Mouse (Mus musculus): ENCODE measurements around the gene Arid1b. TPM values are rescaled to one million over a fixed set of nuclear protein-coding genes. Genes with fewer than 3 reads are reported as not detected.

Arid1b gene
- polyA plus RNA-seq, 1 experiment = 2.6 TPM

GRCm38 (mm10) chr17:5194157-5194916, 200.2 kb downstream of the Arid1b start:
- H3K4me1 ChIP-seq (ENCODE audit: control insufficient read depth) = peaks cover 78% of the 10 kb centered on the region
- H3K9me3 ChIP-seq (ENCODE audit: control insufficient read depth, low read length) = no peaks in the 10 kb centered on the region
- TF ChIP-seq GATA1 (IDR thresholded peaks at IDR 0.05; ENCODE audit: low read length) = no peak
- H3K36me3 ChIP-seq (ENCODE audit: control insufficient read depth) = no peaks in the 10 kb centered on the region
- no peaks in the 10 kb centered on the region for H3K27me3 ChIP-seq (ENCODE audit: control insufficient read depth)
- H3K4me3 ChIP-seq (replicated peaks) = no peak overlapping the region

GRCm38 (mm10) chr17:5195397-5195796, 201.3 kb downstream of the Arid1b start:
- H3K4me3 ChIP-seq (replicated peaks) = no peak overlapping the region
- TF ChIP-seq GATA1 (IDR thresholded peaks at IDR 0.05; ENCODE audit: low read length) (no peak), TAL1 (IDR thresholded peaks at IDR 0.05; ENCODE audit: low read length) (no peak)
- H3K36me3 ChIP-seq (ENCODE audit: control insufficient read depth) = no peaks in the 10 kb centered on the region
- no peaks in the 10 kb centered on the region for H3K27me3 ChIP-seq (ENCODE audit: control insufficient read depth)
- peaks cover 68% of the 10 kb centered on the region for H3K4me1 ChIP-seq (ENCODE audit: control insufficient read depth)
- H3K9me3 ChIP-seq (ENCODE audit: control insufficient read depth, low read length) = no peaks in the 10 kb centered on the region

- no peak for TF ChIP-seq GATA1 (IDR thresholded peaks at IDR 0.05; ENCODE audit: low read length)
- no peak for TF ChIP-seq TAL1 (IDR thresholded peaks at IDR 0.05; ENCODE audit: low read length)
- no peaks in the 10 kb centered on the region for H3K9me3 ChIP-seq (ENCODE audit: control insufficient read depth, low read length)
- no peaks in the 10 kb centered on the region for H3K36me3 ChIP-seq (ENCODE audit: control insufficient read depth)
- H3K27me3 ChIP-seq (ENCODE audit: control insufficient read depth) = no peaks in the 10 kb centered on the region
- peaks cover 62% of the 10 kb centered on the region for H3K4me1 ChIP-seq (ENCODE audit: control insufficient read depth)
- H3K4me3 ChIP-seq (replicated peaks) = no peak overlapping the region
These were observed 201.9 kb downstream of the Arid1b start for GRCm38 (mm10) chr17:5196005-5196404.

GRCm38 (mm10) chr17:5196508-5196907, 202.4 kb downstream of the Arid1b start:
- Histone ChIP-seq H3K4me1 (ENCODE audit: control insufficient read depth) (peaks cover 57% of the 10 kb centered on the region), H3K27me3 (ENCODE audit: control insufficient read depth) (no peaks in the 10 kb centered on the region), H3K9me3 (ENCODE audit: control insufficient read depth, low read length) (no peaks in the 10 kb centered on the region), H3K4me3 (replicated peaks) (no peak overlapping the region), H3K36me3 (ENCODE audit: control insufficient read depth) (no peaks in the 10 kb centered on the region)
- TF ChIP-seq GATA1 (IDR thresholded peaks at IDR 0.05; ENCODE audit: low read length) (no peak), TAL1 (IDR thresholded peaks at IDR 0.05; ENCODE audit: low read length) (no peak)

- H3K4me3 ChIP-seq (replicated peaks) = no peak overlapping the region
- peaks cover 53% of the 10 kb centered on the region for H3K4me1 ChIP-seq (ENCODE audit: control insufficient read depth)
- TF ChIP-seq TAL1 (IDR thresholded peaks at IDR 0.05; ENCODE audit: low read length) (no peak), GATA1 (IDR thresholded peaks at IDR 0.05; ENCODE audit: low read length) (no peak)
- no peaks in the 10 kb centered on the region for H3K9me3 ChIP-seq (ENCODE audit: control insufficient read depth, low read length)
- no peaks in the 10 kb centered on the region for H3K36me3 ChIP-seq (ENCODE audit: control insufficient read depth)
- no peaks in the 10 kb centered on the region for H3K27me3 ChIP-seq (ENCODE audit: control insufficient read depth)
These were observed 203.0 kb downstream of the Arid1b start for GRCm38 (mm10) chr17:5197083-5197482.

GRCm38 (mm10) chr17:5197765-5198164, 203.6 kb downstream of the Arid1b start:
- no peaks in the 10 kb centered on the region for H3K36me3 ChIP-seq (ENCODE audit: control insufficient read depth)
- TF ChIP-seq TAL1 (IDR thresholded peaks at IDR 0.05; ENCODE audit: low read length) (no peak), GATA1 (IDR thresholded peaks at IDR 0.05; ENCODE audit: low read length) (no peak)

GRCm38 (mm10) chr17:5198252-5198651, 204.1 kb downstream of the Arid1b start:
- Histone ChIP-seq H3K4me1 (ENCODE audit: control insufficient read depth) (peaks cover 54% of the 10 kb centered on the region), H3K27me3 (ENCODE audit: control insufficient read depth) (no peaks in the 10 kb centered on the region), H3K9me3 (ENCODE audit: control insufficient read depth, low read length) (no peaks in the 10 kb centered on the region), H3K36me3 (ENCODE audit: control insufficient read depth) (no peaks in the 10 kb centered on the region), H3K4me3 (replicated peaks) (no peak overlapping the region)
- TF ChIP-seq TAL1 (IDR thresholded peaks at IDR 0.05; ENCODE audit: low read length) (no peak), GATA1 (IDR thresholded peaks at IDR 0.05; ENCODE audit: low read length) (no peak)

More at GRCm38 (mm10) chr17:5197765-5198164, 203.6 kb downstream of the Arid1b start:
- Histone ChIP-seq H3K9me3 (ENCODE audit: control insufficient read depth, low read length) (no peaks in the 10 kb centered on the region), H3K4me1 (ENCODE audit: control insufficient read depth) (peaks cover 52% of the 10 kb centered on the region), H3K27me3 (ENCODE audit: control insufficient read depth) (no peaks in the 10 kb centered on the region), H3K4me3 (replicated peaks) (no peak overlapping the region)

- no peaks in the 10 kb centered on the region for H3K9me3 ChIP-seq (ENCODE audit: control insufficient read depth, low read length)
- TF ChIP-seq GATA1 (IDR thresholded peaks at IDR 0.05; ENCODE audit: low read length) (no peak), TAL1 (IDR thresholded peaks at IDR 0.05; ENCODE audit: low read length) (no peak)
- no peak overlapping the region for H3K4me3 ChIP-seq (replicated peaks)
- H3K36me3 ChIP-seq (ENCODE audit: control insufficient read depth) = no peaks in the 10 kb centered on the region
- no peaks in the 10 kb centered on the region for H3K27me3 ChIP-seq (ENCODE audit: control insufficient read depth)
- peaks cover 57% of the 10 kb centered on the region for H3K4me1 ChIP-seq (ENCODE audit: control insufficient read depth)
These were observed 204.7 kb downstream of the Arid1b start for GRCm38 (mm10) chr17:5198811-5199210.

GRCm38 (mm10) chr17:5200638-5201037, 206.5 kb downstream of the Arid1b start:
- no peaks in the 10 kb centered on the region for H3K9me3 ChIP-seq (ENCODE audit: control insufficient read depth, low read length)

More at GRCm38 (mm10) chr17:5200638-5201037, 206.5 kb downstream of the Arid1b start:
- Histone ChIP-seq H3K36me3 (ENCODE audit: control insufficient read depth) (no peaks in the 10 kb centered on the region), H3K4me1 (ENCODE audit: control insufficient read depth) (peaks cover 49% of the 10 kb centered on the region), H3K27me3 (ENCODE audit: control insufficient read depth) (no peaks in the 10 kb centered on the region), H3K4me3 (replicated peaks) (no peak overlapping the region)
- no peak for TF ChIP-seq TAL1 (IDR thresholded peaks at IDR 0.05; ENCODE audit: low read length)
- no peak for TF ChIP-seq GATA1 (IDR thresholded peaks at IDR 0.05; ENCODE audit: low read length)
